ENCODE assay signal across 9 mouse cellular contexts in the genomic region with DNA sequence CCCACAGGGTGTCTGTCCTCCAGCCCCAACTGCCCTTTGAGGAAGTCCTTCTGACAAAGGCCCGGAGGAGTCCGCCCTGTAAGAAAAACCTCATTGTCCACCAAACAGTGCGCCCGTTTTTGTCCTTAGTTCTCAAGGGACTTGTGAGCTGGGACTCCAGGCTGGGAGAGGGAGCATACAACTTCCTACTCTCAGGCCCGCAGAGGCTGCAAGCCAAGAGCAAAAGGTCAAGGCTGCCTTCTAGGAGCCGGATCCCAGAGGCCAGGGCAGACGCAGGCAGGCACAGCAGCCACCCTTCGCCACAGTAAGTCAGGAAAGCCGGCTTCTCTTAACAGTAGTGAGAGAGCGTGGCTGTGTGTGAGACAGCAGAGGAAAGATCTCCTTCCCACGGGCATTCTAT. TPM values are rescaled to one million over a fixed set of nuclear protein-coding genes. Genes with fewer than 3 reads are reported as not detected.
A peak's percentile ranks its signal among the peaks of the same experiment; 100 is the strongest.
DNase-seq lines count a peak whose midpoint lies in the region; ATAC-seq lines count a peak whose summit lies in the region.
"Had no signal": no experiment of that assay in that cellular context is flagged by ENCODE, and none has a peak within 500 bp of the region (broad histone marks: within the 10 kb centered on the region; RNA-seq: fewer than 3 reads in every experiment).

No protein-coding gene starts in this region.

- no peak overlapping the region for H3K4me3 ChIP-seq in kidney, embryonic 15.5 days (replicated peaks)

- intact Hi-C loops in left cerebral cortex, postnatal 36 days (cut with DNase I), result no loop called here

- no peaks in the 10 kb centered on the region for H3K36me3 ChIP-seq in kidney, embryonic 15.5 days

- 38% methylated on average over 11 of the region's 11 CpGs for WGBS in kidney, embryonic 15.5 days

- H3K9me3 ChIP-seq in kidney, embryonic 15.5 days (replicated peaks), result no peaks in the 10 kb centered on the region

- H3K4me1 ChIP-seq in kidney, embryonic 15.5 days, result peaks cover 21% of the 10 kb centered on the region

- ATAC-seq in kidney, embryonic 15.5 days (replicated peaks; ENCODE audit: low FRiP score), result no peak
- ATAC-seq: forebrain, postnatal 0 days had no signal

- peaks cover 31% of the 10 kb centered on the region for H3K27me3 ChIP-seq in kidney, embryonic 15.5 days

- peak; percentile 51 to 66 for DNase-seq in kidney, postnatal 25 days
- peak; percentile 85 to 90 for DNase-seq in adrenal gland, adult (ENCODE audit: inconsistent age in 2 of 2, low spot score in 1 of 2)
- peak; percentile 45 for DNase-seq in embryo, embryonic 10.5 days (ENCODE audit: low spot score)
- DNase-seq in skeletal muscle tissue, adult 2 months (ENCODE audit: low read depth, low spot score), result peak; percentile 27
- DNase-seq in right cerebral cortex, postnatal 10 days (ENCODE audit: low spot score in 2 of 2), result no peak
- DNase-seq in left cerebral cortex, postnatal 36 days (ENCODE audit: low spot score in 2 of 2), result no peak
- DNase-seq: forebrain, postnatal 0 days; lung, embryonic 14.5 days had no signal

- H3K9ac ChIP-seq in kidney, embryonic 15.5 days, result no peak overlapping the region
- H3K9ac ChIP-seq: forebrain, postnatal 0 days; lung, embryonic 14.5 days had no signal

- H3K4me2 ChIP-seq in kidney, embryonic 15.5 days, result no peak overlapping the region
- H3K4me2 ChIP-seq: lung, embryonic 14.5 days had no signal

- H3K27ac ChIP-seq in kidney, embryonic 15.5 days, result no peak overlapping the region

RNA-seq across cellular contexts. Expression of a gene that starts 4.1 kb away (rescaled TPM):
- polyA plus RNA-seq in kidney, embryonic 15.5 days (2015; fragmentation: Nextera tagmentation; extraction: Ambion mirVana), result 12.9 and 25.3 TPM in 2 replicates
- 1 to 10 TPM; 6.2 to 7.4 TPM for total RNA-seq in left cerebral cortex, postnatal 36 days (2021)

Comparison
In these comparisons a context has a peak if more than half of its experiments do, and no peak if none do; other contexts are left out.
1. DNase-seq: peak in kidney, postnatal 25 days (2 of 2), adrenal gland, adult (2 of 2), embryo, embryonic 10.5 days (single experiment) and skeletal muscle tissue, adult 2 months (single experiment); none in right cerebral cortex, postnatal 10 days (0 of 2) and left cerebral cortex, postnatal 36 days (0 of 2).